Mouse (Mus musculus) monocyte, adult 2 months (primary cell): Measurements from ENCODE around the gene A630001G21Rik.

ENCODE experiments used
- DNase-seq, 2 experiments: peaks; one replicate each; pipeline ENCODE4 v3.0.0; 2022; ENCODE audit warnings: low spot score in 2 of 2, low read depth in 1 of 2

A630001G21Rik gene

GRCm38 (mm10) chr1:85686666-85687065, 91.8 kb downstream of the A630001G21Rik start:
- no peak for DNase-seq

DNA sequence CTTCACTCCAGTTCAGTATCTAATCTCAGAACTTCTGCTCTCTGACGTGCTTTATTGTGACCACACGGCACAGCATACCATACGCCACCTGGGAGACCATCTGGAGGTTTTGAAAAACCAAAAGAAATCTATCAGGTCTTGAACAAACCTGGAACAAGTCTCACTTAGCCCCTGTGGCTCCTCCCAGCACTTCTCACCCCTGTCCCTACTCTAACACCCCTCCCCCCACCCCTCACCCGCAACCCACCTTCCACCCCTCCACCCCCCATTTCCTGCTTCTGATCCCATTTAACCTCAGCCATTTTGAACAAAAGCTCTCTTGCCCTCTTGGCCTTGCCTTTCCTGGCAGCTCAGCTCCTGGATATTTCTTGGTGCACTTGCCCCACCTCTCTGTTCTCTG, 98.2 kb downstream of the A630001G21Rik start:
- DNase-seq = no peak
